Mouse (Mus musculus): ENCODE results near the gene Vmn1r1.

Vmn1r1 gene

GRCm38 (mm10) chr1:182137204-182138125 lies 26.8 kb downstream of the Vmn1r1 start:
- DNase-seq (ENCODE audit: low read depth, low spot score): no peak

GRCm38 (mm10) chr1:182130830-182131229 lies 33.5 kb downstream of the Vmn1r1 start:
- DNase-seq (ENCODE audit: low read depth, low spot score): peak; percentile 51

GRCm38 (mm10) chr1:182124924-182125368 lies 39.3 kb downstream of the Vmn1r1 start:
- DNase-seq (ENCODE audit: low read depth, low spot score): peak; percentile 90

GRCm38 (mm10) chr1:182124506-182124905 lies 39.8 kb downstream of the Vmn1r1 start, which contains the start of gene Srp9:
Srp9 (plus strand) TSS chr1:182124737.
- DNase-seq (ENCODE audit: low read depth, low spot score): peak; percentile 98

- DNase-seq (ENCODE audit: low read depth, low spot score): no peak
These were observed 41.9 kb downstream of the Vmn1r1 start for GRCm38 (mm10) chr1:182122413-182122812.

- DNase-seq (ENCODE audit: low read depth, low spot score): no peak
These were observed 48.5 kb downstream of the Vmn1r1 start for GRCm38 (mm10) chr1:182115651-182116408.

GRCm38 (mm10) chr1:182115197-182115596 lies 49.1 kb downstream of the Vmn1r1 start:
- peak; percentile 51 for DNase-seq (ENCODE audit: low read depth, low spot score)

- no peak for DNase-seq (ENCODE audit: low read depth, low spot score)
These were observed 50.4 kb downstream of the Vmn1r1 start for GRCm38 (mm10) chr1:182113587-182114500.

- DNase-seq (ENCODE audit: low read depth, low spot score): no peak
These were observed 51.2 kb downstream of the Vmn1r1 start for GRCm38 (mm10) chr1:182113131-182113530.

GRCm38 (mm10) chr1:182112385-182112784 lies 51.9 kb downstream of the Vmn1r1 start:
- DNase-seq (ENCODE audit: low read depth, low spot score): no peak

- no peak for DNase-seq (ENCODE audit: low read depth, low spot score)
These were observed 52.6 kb downstream of the Vmn1r1 start for GRCm38 (mm10) chr1:182111386-182112317.

- DNase-seq (ENCODE audit: low read depth, low spot score): no peak
These were observed 53.4 kb downstream of the Vmn1r1 start for GRCm38 (mm10) chr1:182110708-182111385.

- DNase-seq (ENCODE audit: low read depth, low spot score): no peak
These were observed 54.1 kb downstream of the Vmn1r1 start for GRCm38 (mm10) chr1:182110185-182110584.

GRCm38 (mm10) chr1:182108397-182109099 lies 55.7 kb downstream of the Vmn1r1 start:
- DNase-seq (ENCODE audit: low read depth, low spot score): peak; percentile 24

GRCm38 (mm10) chr1:182107251-182107650 lies 57.0 kb downstream of the Vmn1r1 start:
- no peak for DNase-seq (ENCODE audit: low read depth, low spot score)

GRCm38 (mm10) chr1:182105023-182105422 lies 59.3 kb downstream of the Vmn1r1 start:
- no peak for DNase-seq (ENCODE audit: low read depth, low spot score)

Measured in CD4-positive helper T cell, adult 2 months (primary cell).